In the genomic region with DNA sequence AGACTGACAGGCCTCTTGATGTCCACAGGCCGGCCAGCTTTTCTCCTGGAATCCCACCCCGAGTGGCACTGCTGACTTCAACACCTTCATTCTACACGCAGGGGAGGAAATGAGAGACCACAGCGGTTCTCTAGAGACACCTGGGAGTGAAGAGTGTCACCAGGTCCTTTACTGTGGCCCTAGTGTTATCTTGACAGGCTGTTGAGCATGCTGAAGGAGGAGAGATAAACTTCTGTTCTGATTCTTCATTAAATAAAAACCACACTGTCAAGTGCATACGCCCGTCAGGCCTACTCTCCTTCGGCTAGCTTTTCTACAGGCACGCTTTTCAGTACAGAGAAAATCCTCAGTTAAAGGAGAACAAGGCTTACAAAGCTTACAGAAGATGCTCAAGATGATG, we compare ENCODE assay signal across 23 mouse cellular contexts.
A peak's percentile ranks its signal among the peaks of the same experiment; 100 is the strongest.
DNase-seq lines count a peak whose midpoint lies in the region; ATAC-seq and TF ChIP-seq lines count a peak whose summit lies in the region.
"Had no signal": no experiment of that assay in that cellular context is flagged by ENCODE, and none has a peak within 500 bp of the region (broad histone marks: within the 10 kb centered on the region; RNA-seq: fewer than 3 reads in every experiment).

No protein-coding gene starts in this region.

- H3K79me2 ChIP-seq in MEL (ENCODE audit: control insufficient read depth, insufficient read depth, low read length, poor library complexity) = no peaks in the 10 kb centered on the region

- no peaks in the 10 kb centered on the region for H3K36me3 ChIP-seq in liver, embryonic 12.5 days
- H3K36me3 ChIP-seq in liver, postnatal 0 days (replicated peaks; ENCODE audit: insufficient read depth, low read length) = no peaks in the 10 kb centered on the region
- peaks cover 2 to 13% of the 10 kb centered on the region in 2 experiments for H3K36me3 ChIP-seq in MEL (ENCODE audit: control insufficient read depth in 1 of 2, insufficient read depth in 2 of 2, low read length in 2 of 2)
- H3K36me3 ChIP-seq in liver, embryonic 14.5 days (replicated peaks; ENCODE audit: control insufficient read depth, insufficient read depth, low read depth) = no peaks in the 10 kb centered on the region
- no peaks in the 10 kb centered on the region for H3K36me3 ChIP-seq in midbrain, embryonic 15.5 days (replicated peaks)
- H3K36me3 ChIP-seq: heart, embryonic 15.5 days; hindbrain, embryonic 10.5 days had no signal

- TF ChIP-seq CTCF in liver, postnatal 0 days (IDR thresholded peaks at IDR 0.05; ENCODE audit: low read depth) = no peak
- no peak for TF ChIP-seq CTCF in MEL (IDR thresholded peaks at IDR 0.05 in 2 of 3, conservative IDR thresholded peaks at IDR 0.05 in 1 of 3; ENCODE audit: control insufficient read depth in 1 of 3, insufficient read depth in 1 of 3, low read depth in 2 of 3, low read length in 3 of 3, poor library complexity in 1 of 3, severe bottlenecking in 1 of 3)
- TF ChIP-seq CTCF in liver, embryonic 14.5 days (IDR thresholded peaks at IDR 0.05; ENCODE audit: low read depth) = no peak

- no peak for TF ChIP-seq RAD21 in MEL (IDR thresholded peaks at IDR 0.05; ENCODE audit: low read depth, low read length)

- TF ChIP-seq EP300 in liver, postnatal 0 days (IDR thresholded peaks at IDR 0.05; ENCODE audit: low read depth) = no peak
- peak in 1 of 2 experiments; percentile 37; a peak in 2 of 4 replicates for TF ChIP-seq EP300 in MEL (IDR thresholded peaks at IDR 0.05; ENCODE audit: low read depth in 1 of 2, low read length in 2 of 2)
- TF ChIP-seq EP300 in liver, embryonic 14.5 days (IDR thresholded peaks at IDR 0.05; ENCODE audit: low read depth) = peak; percentile 62; the same call in 1 of the 2 replicates

- no peak overlapping the region for H3K27ac ChIP-seq in liver, embryonic 12.5 days
- no peak overlapping the region for H3K27ac ChIP-seq in liver, postnatal 0 days (ENCODE audit: low read depth)
- no peak overlapping the region for H3K27ac ChIP-seq in MEL (ENCODE audit: control insufficient read depth, low read depth, low read length)
- no peak overlapping the region for H3K27ac ChIP-seq in liver, embryonic 14.5 days
- no peak overlapping the region for H3K27ac ChIP-seq in midbrain, embryonic 15.5 days
- H3K27ac ChIP-seq: embryonic facial prominence, embryonic 10.5 days; forebrain, embryonic 13.5 days; gastrocnemius, adult 2 months; heart, adult 2 months; heart, embryonic 15.5 days; hindbrain, embryonic 14.5 days had no signal

- H3K9ac ChIP-seq in liver, embryonic 12.5 days = no peak overlapping the region
- no peak overlapping the region for H3K9ac ChIP-seq in liver, postnatal 0 days (replicated peaks)
- no peak overlapping the region for H3K9ac ChIP-seq in MEL (ENCODE audit: control insufficient read depth, low read depth, low read length, poor library complexity, severe bottlenecking)
- H3K9ac ChIP-seq in liver, embryonic 14.5 days (replicated peaks) = no peak overlapping the region
- no peak overlapping the region for H3K9ac ChIP-seq in midbrain, embryonic 15.5 days
- H3K9ac ChIP-seq: forebrain, embryonic 13.5 days; forebrain, postnatal 0 days; heart, embryonic 15.5 days; hindbrain, embryonic 14.5 days had no signal

- no peak for DNase-seq in liver, postnatal 0 days
- no peak for DNase-seq in MEL (ENCODE audit: low read depth, low spot score)
- no peak for DNase-seq in liver, embryonic 14.5 days (ENCODE audit: low read depth in 3 of 3, low spot score in 3 of 3)
- DNase-seq in embryo, embryonic 10 days (ENCODE audit: low spot score) = no peak
- no peak for DNase-seq in lung, postnatal 25 days (ENCODE audit: low spot score)
- DNase-seq: adrenal gland, adult 2 months; adrenal gland, postnatal 25 days; cerebellum, adult 18-20 months; cerebellum, adult 9-11 months; cerebellum, postnatal 36 days; forebrain, postnatal 0 days; gastrocnemius, adult 2 months; gastrocnemius, postnatal 36 days; heart, adult 2 months had no signal

- WGBS in liver, embryonic 12.5 days (ENCODE audit: insufficient replicate concordance) = 41% methylated on average over 8 of the region's 8 CpGs
- 60% methylated on average over 8 of the region's 8 CpGs for WGBS in liver, postnatal 0 days (ENCODE audit: insufficient replicate concordance)
- 26% methylated on average over 8 of the region's 8 CpGs for WGBS in liver, embryonic 14.5 days (ENCODE audit: insufficient replicate concordance)
- WGBS in midbrain, embryonic 15.5 days = 94% methylated on average over 8 of the region's 8 CpGs

- TF ChIP-seq POLR2A in MEL (IDR thresholded peaks at IDR 0.05; ENCODE audit: control insufficient read depth in 1 of 2, insufficient read depth in 1 of 2, low read depth in 1 of 2, low read length in 2 of 2, poor library complexity in 1 of 2) = no peak

- H3K9me3 ChIP-seq in liver, embryonic 12.5 days (replicated peaks) = no peaks in the 10 kb centered on the region
- H3K9me3 ChIP-seq in liver, postnatal 0 days (ENCODE audit: low read length) = no peaks in the 10 kb centered on the region
- no peaks in the 10 kb centered on the region for H3K9me3 ChIP-seq in MEL (replicated peaks; ENCODE audit: insufficient read depth, low read length)
- H3K9me3 ChIP-seq in liver, embryonic 14.5 days (ENCODE audit: control insufficient read depth, low read length) = no peaks in the 10 kb centered on the region
- H3K9me3 ChIP-seq in midbrain, embryonic 15.5 days = no peaks in the 10 kb centered on the region
- H3K9me3 ChIP-seq: embryonic facial prominence, embryonic 10.5 days; forebrain, embryonic 13.5 days; heart, embryonic 15.5 days; hindbrain, embryonic 10.5 days had no signal

- 0 out of 2 replicates have a peak, but pooled peaks have one; percentile 70 for ATAC-seq in liver, embryonic 12.5 days
- ATAC-seq in liver, postnatal 0 days = no peak
- ATAC-seq in liver, embryonic 14.5 days (ENCODE audit: insufficient read depth) = peak; percentile 28; the same call in 1 of the 2 replicates
- no peak for ATAC-seq in midbrain, embryonic 15.5 days (replicated peaks)
- ATAC-seq: forebrain, embryonic 13.5 days; forebrain, postnatal 0 days; Patski had no signal

- peaks cover 39% of the 10 kb centered on the region for H3K4me1 ChIP-seq in liver, embryonic 12.5 days
- H3K4me1 ChIP-seq in liver, postnatal 0 days (ENCODE audit: insufficient read depth) = no peaks in the 10 kb centered on the region
- H3K4me1 ChIP-seq in MEL (ENCODE audit: control insufficient read depth in 1 of 2, insufficient read depth in 2 of 2, low read length in 2 of 2) = peaks cover 8 to 10% of the 10 kb centered on the region in 2 experiments; a peak in 3 of 4 replicates
- H3K4me1 ChIP-seq in liver, embryonic 14.5 days (replicated peaks; ENCODE audit: control insufficient read depth in 2 of 2, insufficient read depth in 2 of 2, low read length in 1 of 2) = peaks cover 3 to 9% of the 10 kb centered on the region in 2 experiments; a peak in 2 of 4 replicates
- H3K4me1 ChIP-seq in midbrain, embryonic 15.5 days = peaks cover 38% of the 10 kb centered on the region

- H3K4me2 ChIP-seq in liver, embryonic 12.5 days = no peak overlapping the region
- no peak overlapping the region for H3K4me2 ChIP-seq in liver, postnatal 0 days (ENCODE audit: low read depth, low read length)
- no peak overlapping the region for H3K4me2 ChIP-seq in liver, embryonic 14.5 days (ENCODE audit: low read depth)
- no peak overlapping the region for H3K4me2 ChIP-seq in midbrain, embryonic 15.5 days
- H3K4me2 ChIP-seq: forebrain, embryonic 13.5 days; heart, embryonic 11.5 days; heart, embryonic 15.5 days; hindbrain, embryonic 14.5 days had no signal

- no peak overlapping the region for H3K4me3 ChIP-seq in liver, embryonic 12.5 days
- H3K4me3 ChIP-seq in liver, postnatal 0 days (ENCODE audit: low read depth, low read length) = no peak overlapping the region
- H3K4me3 ChIP-seq in MEL (ENCODE audit: control insufficient read depth in 1 of 2, insufficient read depth in 1 of 2, low read depth in 2 of 2, low read length in 2 of 2) = no peak overlapping the region
- H3K4me3 ChIP-seq in liver, embryonic 14.5 days (ENCODE audit: insufficient read depth in 1 of 2, low read depth in 2 of 2, low read length in 2 of 2) = no peak overlapping the region
- no peak overlapping the region for H3K4me3 ChIP-seq in midbrain, embryonic 15.5 days
- H3K4me3 ChIP-seq: embryonic facial prominence, embryonic 10.5 days; forebrain, embryonic 13.5 days; gastrocnemius, adult 2 months; heart, adult 2 months; heart, embryonic 15.5 days; hindbrain, embryonic 10.5 days had no signal

- no peaks in the 10 kb centered on the region for H3K27me3 ChIP-seq in liver, embryonic 12.5 days (replicated peaks)
- no peaks in the 10 kb centered on the region for H3K27me3 ChIP-seq in liver, postnatal 0 days (ENCODE audit: insufficient read depth, low read length)
- no peaks in the 10 kb centered on the region for H3K27me3 ChIP-seq in MEL (ENCODE audit: control insufficient read depth in 1 of 2, insufficient read depth in 2 of 2, low read length in 2 of 2)
- H3K27me3 ChIP-seq in liver, embryonic 14.5 days (ENCODE audit: control insufficient read depth, insufficient read depth, low read length) = no peaks in the 10 kb centered on the region
- no peaks in the 10 kb centered on the region for H3K27me3 ChIP-seq in midbrain, embryonic 15.5 days (replicated peaks)
- H3K27me3 ChIP-seq: forebrain, embryonic 13.5 days; heart, embryonic 15.5 days; Patski had no signal

TF ChIP-seq in MEL, 35 proteins besides CTCF, POLR2A, EP300 and RAD21:
- TF ChIP-seq MAFK (IDR thresholded peaks at IDR 0.05; ENCODE audit: borderline replicate concordance, low read depth, low read length) (no peak), TCF12 (IDR thresholded peaks at IDR 0.05; ENCODE audit: low read depth, low read length) (peak; percentile 56), POLR2AphosphoS5 (IDR thresholded peaks at IDR 0.05; ENCODE audit: borderline replicate concordance, low read depth, low read length) (no peak), USF1 (IDR thresholded peaks at IDR 0.05; ENCODE audit: low read depth, low read length) (no peak), MYB (IDR thresholded peaks at IDR 0.05; ENCODE audit: low read depth, low read length) (no peak), GATA1 (IDR thresholded peaks at IDR 0.05; ENCODE audit: low read depth, low read length) (0 out of 2 replicates have a peak, but pooled peaks have one; percentile 40), CHD1 (IDR thresholded peaks at IDR 0.05; ENCODE audit: low read depth, low read length) (no peak)

Comparison
In these comparisons a context has a peak if more than half of its experiments do, and no peak if none do; other contexts are left out.
1. ATAC-seq: peak in liver, embryonic 12.5 days (single experiment) and liver, embryonic 14.5 days (single experiment); none in liver, postnatal 0 days (single experiment) and midbrain, embryonic 15.5 days (single experiment).